Mouse (Mus musculus) heart, embryonic 11.5 days (tissue): ENCODE results near the gene Abhd17c. TPM values are rescaled to one million over a fixed set of nuclear protein-coding genes. Genes with fewer than 3 reads are reported as not detected.
A peak's percentile ranks its signal among the peaks of the same experiment; 100 is the strongest.

Experiments used
- ATAC-seq: fragments of 200-750 bp; cut with Nextera tagmentation; replicated peaks from 2 replicates; pipeline ENCODE4 v1.8.0; 2017; ENCODE audit warnings: moderate library complexity; ENCODE audit not compliant: insufficient number of reproducible peaks, low FRiP score, low TSS enrichment
- H3K27ac ChIP-seq: fragments of 300-500 bp; sonication (generic); 2 replicates; pipeline ENCODE4 v1.5.1; 2014; ENCODE audit warnings: mild to moderate bottlenecking, low read depth, low read length
- H3K27me3 ChIP-seq: fragments of 300-500 bp; sonication (generic); 2 replicates; pipeline ENCODE4 v1.6.1; 2014; ENCODE audit warnings: mild to moderate bottlenecking, low read length, mixed read lengths; ENCODE audit not compliant: control insufficient read depth, insufficient read depth
- H3K36me3 ChIP-seq: fragments of 300-500 bp; sonication (generic); 2 replicates; pipeline ENCODE4 v1.6.1; 2014; ENCODE audit warnings: mild to moderate bottlenecking, low read length, moderate library complexity, mixed read lengths; ENCODE audit not compliant: control insufficient read depth, insufficient read depth
- H3K4me1 ChIP-seq: fragments of 300-500 bp; sonication (generic); 2 replicates; pipeline ENCODE4 v1.6.1; 2014; ENCODE audit warnings: low read length; ENCODE audit not compliant: control insufficient read depth, insufficient read depth
- H3K4me2 ChIP-seq: fragments of 300-500 bp; sonication (generic); 2 replicates; pipeline ENCODE4 v1.6.1; 2014; ENCODE audit warnings: mild to moderate bottlenecking, moderate library complexity
- H3K4me3 ChIP-seq: fragments of 300-500 bp; sonication (generic); 2 replicates; pipeline ENCODE4 v1.5.1; 2014; ENCODE audit warnings: low read depth, low read length
- H3K9ac ChIP-seq: fragments of 300-500 bp; sonication (generic); 2 replicates; pipeline ENCODE4 v1.6.1; 2014; ENCODE audit warnings: mild to moderate bottlenecking, low read depth, low read length, moderate library complexity
- H3K9me3 ChIP-seq: fragments of 300-500 bp; sonication (generic); replicated peaks from 2 replicates; pipeline ENCODE4 v1.6.1; 2016; ENCODE audit warnings: low read length; ENCODE audit not compliant: control insufficient read depth
- WGBS: fragments of 180-500 bp; shearing (Covaris S2); extraction: QIAGEN DNeasy Blood & Tissue Kit; methylation state at CpG from one replicate; pipeline ENCODE4 v1.1.7; 2014; ENCODE audit not compliant: insufficient replicate concordance; 5-methylcytosine and 5-hydroxymethylcytosine counted together
- polyA plus RNA-seq: library from polyadenylated mRNA; unstranded; fragments of >200 nt; fragmentation: Nextera tagmentation; extraction: Ambion mirVana; gene quantifications from 2 replicates; pipeline ENCODE4 v1.2.1, GENCODE M21; 2014

Gene Abhd17c
- polyA plus RNA-seq, 1 experiment from 2014 or later, result 42.5 TPM

DNA sequence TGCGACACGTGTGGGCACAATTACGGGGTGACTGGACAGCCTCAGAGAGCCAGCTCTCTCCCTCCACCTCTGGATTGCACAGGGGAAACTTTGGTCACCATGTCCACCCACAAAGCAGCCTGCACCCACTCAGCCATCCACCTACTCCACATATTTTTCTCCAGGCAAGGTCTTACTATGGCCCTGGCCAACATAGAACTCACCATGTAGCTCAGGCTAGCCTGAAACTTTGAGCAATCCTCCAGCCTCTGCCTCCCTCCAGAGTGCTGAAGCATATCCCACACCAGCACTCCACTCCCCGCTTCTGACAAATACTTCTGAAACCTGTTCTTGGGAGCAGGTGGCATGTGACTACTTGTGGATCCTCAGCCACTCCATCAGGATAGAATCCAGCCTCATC, 1.9 kb downstream of the Abhd17c start:
- Histone ChIP-seq H3K9ac (0 out of 2 replicates have a peak overlapping the region, but pooled peaks have one; percentile 36), H3K4me3 (peak overlapping the region; percentile 88), H3K9me3 (no peaks in the 10 kb centered on the region), H3K4me1 (peaks cover 36% of the 10 kb centered on the region), H3K27me3 (no peaks in the 10 kb centered on the region), H3K4me2 (peak overlapping the region; percentile 87), H3K36me3 (no peaks in the 10 kb centered on the region), H3K27ac (no peak overlapping the region)
- no peak for ATAC-seq
- WGBS, result 66% methylated on average over 4 of the region's 4 CpGs

DNA sequence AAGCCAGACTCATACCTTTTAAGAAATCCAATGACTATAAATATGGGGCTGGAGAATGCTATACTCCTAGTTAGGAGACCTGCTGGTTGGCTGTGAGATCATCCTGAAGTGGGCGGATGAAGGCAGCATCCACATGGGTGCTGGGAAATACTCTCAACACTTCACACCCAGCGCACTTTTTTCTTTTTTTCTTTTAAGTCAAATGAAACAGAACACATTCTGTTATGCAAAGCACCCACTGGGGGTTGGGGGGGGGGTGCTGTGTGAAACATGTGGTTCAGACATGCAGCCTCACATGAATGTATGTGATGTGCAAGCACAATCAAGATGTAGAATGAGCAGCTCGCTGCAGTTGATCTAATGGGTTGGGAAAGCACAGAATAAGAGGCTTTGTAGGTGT, 2.8 kb downstream of the Abhd17c start:
- no peak overlapping the region for H3K4me3 ChIP-seq
- H3K4me2 ChIP-seq, result no peak overlapping the region
- H3K4me1 ChIP-seq, result peaks cover 45% of the 10 kb centered on the region
- H3K27ac ChIP-seq, result no peak overlapping the region
- H3K27me3 ChIP-seq, result no peaks in the 10 kb centered on the region
- no peaks in the 10 kb centered on the region for H3K36me3 ChIP-seq
- no peak for ATAC-seq
- no peak overlapping the region for H3K9ac ChIP-seq
- 87% methylated on average over 3 of the region's 3 CpGs for WGBS
- no peaks in the 10 kb centered on the region for H3K9me3 ChIP-seq

DNA sequence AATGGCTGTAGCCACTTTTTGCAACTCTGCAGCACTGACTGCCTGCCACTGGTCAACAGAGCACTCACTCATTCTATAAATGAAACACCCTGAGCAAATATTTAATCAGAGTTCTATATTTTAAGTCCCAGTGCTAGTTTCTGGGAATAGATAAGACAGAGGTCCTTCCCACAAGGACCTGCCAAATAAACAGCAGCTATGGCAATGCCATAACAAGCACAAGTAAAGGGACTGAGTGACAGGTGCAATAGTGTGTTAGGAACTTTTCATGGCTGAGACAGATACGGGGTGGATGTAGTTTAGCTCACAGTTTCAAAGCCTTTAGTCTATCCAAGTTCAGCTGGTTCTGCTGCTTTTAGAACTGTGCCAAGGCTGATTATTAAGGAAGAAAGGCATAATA, 3.9 kb downstream of the Abhd17c start:
- H3K4me1 ChIP-seq, result peaks cover 56% of the 10 kb centered on the region
- H3K36me3 ChIP-seq, result no peaks in the 10 kb centered on the region
- 96% methylated on average over 1 of the region's 1 CpGs for WGBS
- no peak overlapping the region for H3K27ac ChIP-seq
- no peak overlapping the region for H3K4me2 ChIP-seq
- ATAC-seq, result no peak
- no peaks in the 10 kb centered on the region for H3K9me3 ChIP-seq
- H3K9ac ChIP-seq, result no peak overlapping the region
- H3K4me3 ChIP-seq, result no peak overlapping the region
- no peaks in the 10 kb centered on the region for H3K27me3 ChIP-seq

DNA sequence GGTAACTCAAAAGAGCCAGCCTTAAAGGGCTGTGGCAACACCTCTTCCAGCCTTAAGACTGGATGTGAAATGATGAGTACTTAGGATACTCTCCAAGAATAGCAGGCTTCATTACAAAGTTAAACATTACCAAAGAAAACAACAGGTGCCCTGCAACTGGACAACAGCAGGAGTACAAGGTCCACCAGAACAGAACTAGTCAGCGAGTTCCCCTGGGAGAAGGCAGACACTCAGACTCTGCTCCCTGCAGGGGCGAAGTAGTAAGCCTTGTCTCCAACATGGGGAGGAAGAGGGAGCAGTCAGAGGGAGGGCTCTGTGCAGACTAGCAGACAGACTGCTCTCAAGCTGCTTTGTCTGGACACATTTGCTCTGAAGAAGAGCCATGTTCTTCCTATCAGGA, 6.1 kb downstream of the Abhd17c start:
- Histone ChIP-seq H3K36me3 (no peaks in the 10 kb centered on the region), H3K9me3 (no peaks in the 10 kb centered on the region), H3K4me3 (no peak overlapping the region), H3K27ac (no peak overlapping the region), H3K27me3 (no peaks in the 10 kb centered on the region), H3K9ac (no peak overlapping the region), H3K4me2 (no peak overlapping the region), H3K4me1 (peaks cover 70% of the 10 kb centered on the region)
- no peak for ATAC-seq
- WGBS, result 55% methylated on average over 2 of the region's 2 CpGs

DNA sequence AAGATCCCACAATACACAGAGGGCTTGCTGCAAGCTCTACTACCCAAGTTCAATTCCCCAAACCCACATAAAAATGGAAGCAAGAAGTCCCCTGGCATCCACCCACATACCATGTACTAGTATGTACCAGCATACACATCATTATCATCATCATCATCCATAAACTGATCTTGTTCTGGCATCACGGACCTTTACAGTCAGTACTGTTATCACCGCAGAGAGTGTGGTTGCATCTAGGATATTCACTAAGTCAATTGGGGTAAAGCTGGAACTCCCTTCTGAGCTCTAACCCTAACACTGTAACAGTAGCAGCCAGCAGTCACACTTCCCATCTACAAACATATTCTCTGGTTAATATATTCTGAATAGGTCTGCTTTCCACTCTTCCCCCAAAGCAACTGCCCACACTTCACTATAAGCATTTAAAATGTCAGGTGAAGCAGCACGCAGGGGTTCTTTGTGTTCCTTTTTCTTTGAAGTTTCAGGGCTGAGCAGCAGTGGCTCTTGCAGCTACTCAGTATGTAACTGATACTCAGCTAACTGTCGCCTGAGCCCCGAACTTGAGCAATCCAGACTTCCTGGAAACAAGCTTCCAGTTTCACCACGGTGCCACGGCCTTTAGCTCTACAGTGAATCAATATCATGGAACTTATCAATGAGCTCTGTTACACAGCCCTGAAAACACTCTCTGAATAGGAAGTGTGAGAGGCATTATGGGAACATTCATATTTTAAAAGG, 8.8 kb downstream of the Abhd17c start:
- no peak for ATAC-seq
- H3K9ac ChIP-seq, result no peak overlapping the region
- no peak overlapping the region for H3K4me2 ChIP-seq
- H3K27me3 ChIP-seq, result no peaks in the 10 kb centered on the region
- peaks cover 79% of the 10 kb centered on the region for H3K4me1 ChIP-seq
- no peak overlapping the region for H3K4me3 ChIP-seq
- H3K27ac ChIP-seq, result no peak overlapping the region
- H3K36me3 ChIP-seq, result no peaks in the 10 kb centered on the region
- no peaks in the 10 kb centered on the region for H3K9me3 ChIP-seq
- 52% methylated on average over 7 of the region's 7 CpGs for WGBS

DNA sequence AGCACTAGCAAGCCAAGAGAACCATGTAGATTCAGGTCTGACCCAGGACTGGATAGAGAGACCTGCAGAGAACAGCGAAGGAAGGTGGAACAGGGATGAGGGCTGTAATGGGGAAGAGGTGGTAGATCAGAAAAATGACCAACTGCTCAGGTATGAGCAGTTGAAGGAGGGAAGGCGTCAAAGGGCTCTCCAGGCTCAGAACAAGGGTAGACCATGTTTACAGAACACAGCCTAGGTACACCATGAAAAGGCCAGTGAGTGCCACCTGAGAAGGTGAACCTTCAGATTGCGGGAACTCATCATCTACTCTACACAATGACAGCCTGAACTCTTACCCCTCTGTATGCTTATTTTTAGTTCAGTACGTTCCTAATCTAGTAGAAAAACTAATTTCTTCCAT, 9.5 kb downstream of the Abhd17c start:
- Histone ChIP-seq H3K36me3 (no peaks in the 10 kb centered on the region), H3K9me3 (no peaks in the 10 kb centered on the region), H3K27me3 (no peaks in the 10 kb centered on the region), H3K9ac (no peak overlapping the region), H3K27ac (no peak overlapping the region), H3K4me2 (no peak overlapping the region), H3K4me3 (no peak overlapping the region), H3K4me1 (peaks cover 79% of the 10 kb centered on the region)
- WGBS, result 81% methylated on average over 4 of the region's 4 CpGs
- no peak for ATAC-seq

DNA sequence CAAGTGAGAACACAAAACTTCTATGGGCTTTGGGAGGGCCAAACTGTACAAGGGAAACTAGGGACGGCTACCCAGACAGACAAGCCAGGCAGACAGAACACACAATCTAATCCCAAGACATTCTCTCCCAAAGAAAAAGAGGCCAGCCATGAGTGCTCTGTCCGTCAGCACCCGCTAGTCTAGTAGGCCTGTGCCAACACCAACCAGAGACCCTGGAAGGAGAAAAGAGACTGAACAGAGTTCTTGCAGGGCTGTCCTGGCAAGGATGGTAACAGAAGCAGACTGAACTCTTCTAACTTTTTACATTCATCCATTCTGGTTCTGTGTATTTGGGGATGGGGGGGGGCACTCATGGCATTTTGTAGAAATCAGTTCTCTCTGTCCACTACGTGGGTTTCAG, 12.1 kb downstream of the Abhd17c start:
- peaks cover 72% of the 10 kb centered on the region for H3K4me1 ChIP-seq
- H3K36me3 ChIP-seq, result no peaks in the 10 kb centered on the region
- no peak overlapping the region for H3K27ac ChIP-seq
- no peaks in the 10 kb centered on the region for H3K27me3 ChIP-seq
- 49% methylated on average over 4 of the region's 4 CpGs for WGBS
- H3K4me2 ChIP-seq, result no peak overlapping the region
- ATAC-seq, result no peak
- H3K9me3 ChIP-seq, result no peaks in the 10 kb centered on the region
- H3K9ac ChIP-seq, result no peak overlapping the region
- H3K4me3 ChIP-seq, result no peak overlapping the region

DNA sequence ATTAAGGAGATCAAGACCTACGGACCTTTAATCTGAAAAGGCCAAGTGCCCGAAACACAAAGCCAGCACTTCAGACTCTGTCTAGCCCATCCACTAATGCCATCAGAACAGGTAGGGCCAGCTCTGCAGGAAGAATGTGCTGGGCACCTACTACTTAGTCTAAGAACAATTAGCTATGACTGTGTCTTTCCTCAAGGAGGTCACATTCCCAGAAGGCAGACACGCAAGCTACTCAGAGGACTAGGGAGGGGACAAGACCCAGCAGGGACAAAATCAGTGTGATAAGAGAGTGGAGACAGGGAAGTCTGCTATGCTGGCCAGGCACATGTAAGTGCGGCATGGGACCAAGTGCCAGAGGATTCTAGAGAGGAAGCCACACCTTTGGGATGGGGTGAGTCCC, 13.0 kb downstream of the Abhd17c start:
- ATAC-seq, result no peak
- Histone ChIP-seq H3K27ac (no peak overlapping the region), H3K4me3 (no peak overlapping the region), H3K4me2 (no peak overlapping the region), H3K36me3 (no peaks in the 10 kb centered on the region), H3K27me3 (no peaks in the 10 kb centered on the region), H3K4me1 (peaks cover 65% of the 10 kb centered on the region), H3K9me3 (no peaks in the 10 kb centered on the region), H3K9ac (no peak overlapping the region)
- WGBS, result 46% methylated on average over 4 of the region's 4 CpGs

DNA sequence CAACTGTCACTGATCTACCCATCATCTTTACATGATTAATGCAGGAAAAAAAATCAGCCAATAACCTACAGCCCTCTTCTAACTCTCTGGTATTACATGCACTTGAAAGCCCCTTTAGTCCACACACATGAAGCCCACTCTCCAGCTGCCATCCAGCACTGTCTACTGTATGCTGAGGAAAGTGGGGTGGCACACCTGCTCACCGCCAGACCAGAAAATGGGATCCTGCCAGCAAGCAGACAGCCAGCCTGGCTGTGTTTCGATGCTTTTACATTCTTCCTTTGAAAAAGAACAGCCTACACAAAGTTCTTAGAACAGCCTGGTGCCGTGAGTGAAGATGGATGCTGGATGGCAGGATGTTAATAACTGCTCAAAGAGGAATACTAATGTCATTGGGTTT, 13.9 kb downstream of the Abhd17c start:
- peaks cover 58% of the 10 kb centered on the region for H3K4me1 ChIP-seq
- ATAC-seq, result no peak
- no peak overlapping the region for H3K9ac ChIP-seq
- no peak overlapping the region for H3K4me2 ChIP-seq
- no peaks in the 10 kb centered on the region for H3K9me3 ChIP-seq
- WGBS, result 80% methylated on average over 3 of the region's 3 CpGs
- H3K36me3 ChIP-seq, result no peaks in the 10 kb centered on the region
- no peaks in the 10 kb centered on the region for H3K27me3 ChIP-seq
- H3K4me3 ChIP-seq, result no peak overlapping the region
- no peak overlapping the region for H3K27ac ChIP-seq
